Mouse (Mus musculus): ENCODE measurements around the gene St3gal4. TPM values are rescaled to one million over a fixed set of nuclear protein-coding genes. Genes with fewer than 3 reads are reported as not detected.

The St3gal4 gene
- polyA plus RNA-seq, 1 experiment from 2014 or later = 11.7 TPM

- no peak overlapping the region for H3K9ac ChIP-seq (ENCODE audit: low read depth, low read length)
- H3K4me2 ChIP-seq (ENCODE audit: low read length) = no peak overlapping the region
- DNase-seq (ENCODE audit: low spot score) = no peak
- WGBS = 73% methylated on average over 1 of the region's 1 CpGs
- no peak for TF ChIP-seq CTCF (IDR thresholded peaks at IDR 0.05; ENCODE audit: low read depth)
- H3K27me3 ChIP-seq (ENCODE audit: insufficient read depth, low read length) = no peaks in the 10 kb centered on the region
- ATAC-seq (replicated peaks; ENCODE audit: low FRiP score, low read depth) = no peak
- no peaks in the 10 kb centered on the region for H3K4me1 ChIP-seq (replicated peaks; ENCODE audit: insufficient read depth, low read length)
- H3K4me3 ChIP-seq (replicated peaks; ENCODE audit: low read depth, low read length) = no peak overlapping the region
- H3K9me3 ChIP-seq (replicated peaks; ENCODE audit: low read length) = no peaks in the 10 kb centered on the region
- no peaks in the 10 kb centered on the region for H3K36me3 ChIP-seq (ENCODE audit: insufficient read depth, low read length)
- H3K27ac ChIP-seq = no peak overlapping the region
Observed at GRCm38 (mm10) chr9:35145829-35146228, 26.8 kb upstream of the St3gal4 start.

GRCm38 (mm10) chr9:35145118-35145517 lies 26.1 kb upstream of the St3gal4 start:
- no peak overlapping the region for H3K4me3 ChIP-seq (replicated peaks; ENCODE audit: low read depth, low read length)
- H3K27me3 ChIP-seq (ENCODE audit: insufficient read depth, low read length) = no peaks in the 10 kb centered on the region
- 84% methylated on average over 9 of the region's 9 CpGs for WGBS
- ATAC-seq (replicated peaks; ENCODE audit: low FRiP score, low read depth) (0 out of 2 replicates have a peak, but pooled peaks have one; percentile 21), DNase-seq (ENCODE audit: low spot score) (no peak)
- no peak overlapping the region for H3K9ac ChIP-seq (ENCODE audit: low read depth, low read length)
- H3K4me2 ChIP-seq (ENCODE audit: low read length) = no peak overlapping the region
- no peaks in the 10 kb centered on the region for H3K36me3 ChIP-seq (ENCODE audit: insufficient read depth, low read length)
- TF ChIP-seq CTCF (IDR thresholded peaks at IDR 0.05; ENCODE audit: low read depth) = no peak
- no peaks in the 10 kb centered on the region for H3K4me1 ChIP-seq (replicated peaks; ENCODE audit: insufficient read depth, low read length)
- H3K27ac ChIP-seq = no peak overlapping the region
- H3K9me3 ChIP-seq (replicated peaks; ENCODE audit: low read length) = no peaks in the 10 kb centered on the region

- DNase-seq (ENCODE audit: low spot score) (no peak), ATAC-seq (replicated peaks; ENCODE audit: low FRiP score, low read depth) (no peak)
- Histone ChIP-seq H3K27ac (no peak overlapping the region), H3K9me3 (replicated peaks; ENCODE audit: low read length) (no peaks in the 10 kb centered on the region), H3K36me3 (ENCODE audit: insufficient read depth, low read length) (no peaks in the 10 kb centered on the region), H3K27me3 (ENCODE audit: insufficient read depth, low read length) (no peaks in the 10 kb centered on the region), H3K9ac (ENCODE audit: low read depth, low read length) (no peak overlapping the region), H3K4me3 (replicated peaks; ENCODE audit: low read depth, low read length) (no peak overlapping the region), H3K4me2 (ENCODE audit: low read length) (no peak overlapping the region), H3K4me1 (replicated peaks; ENCODE audit: insufficient read depth, low read length) (no peaks in the 10 kb centered on the region)
- TF ChIP-seq CTCF (IDR thresholded peaks at IDR 0.05; ENCODE audit: low read depth) = no peak
- 80% methylated on average over 2 of the region's 2 CpGs for WGBS
Observed at GRCm38 (mm10) chr9:35142221-35142620, 23.2 kb upstream of the St3gal4 start.

GRCm38 (mm10) chr9:35139231-35139744 lies 20.2 kb upstream of the St3gal4 start:
- H3K4me2 ChIP-seq (ENCODE audit: low read length) = no peak overlapping the region
- no peaks in the 10 kb centered on the region for H3K27me3 ChIP-seq (ENCODE audit: insufficient read depth, low read length)
- WGBS = 80% methylated on average over 5 of the region's 5 CpGs
- H3K27ac ChIP-seq = no peak overlapping the region
- no peak overlapping the region for H3K9ac ChIP-seq (ENCODE audit: low read depth, low read length)
- no peak overlapping the region for H3K4me3 ChIP-seq (replicated peaks; ENCODE audit: low read depth, low read length)
- no peak for TF ChIP-seq CTCF (IDR thresholded peaks at IDR 0.05; ENCODE audit: low read depth)
- no peak for ATAC-seq (replicated peaks; ENCODE audit: low FRiP score, low read depth)
- no peaks in the 10 kb centered on the region for H3K36me3 ChIP-seq (ENCODE audit: insufficient read depth, low read length)
- DNase-seq (ENCODE audit: low spot score) = no peak
- H3K4me1 ChIP-seq (replicated peaks; ENCODE audit: insufficient read depth, low read length) = no peaks in the 10 kb centered on the region
- H3K9me3 ChIP-seq (replicated peaks; ENCODE audit: low read length) = no peaks in the 10 kb centered on the region

- no peaks in the 10 kb centered on the region for H3K36me3 ChIP-seq (ENCODE audit: insufficient read depth, low read length)
- no peak overlapping the region for H3K4me3 ChIP-seq (replicated peaks; ENCODE audit: low read depth, low read length)
- no peaks in the 10 kb centered on the region for H3K27me3 ChIP-seq (ENCODE audit: insufficient read depth, low read length)
- H3K27ac ChIP-seq = no peak overlapping the region
- TF ChIP-seq CTCF (IDR thresholded peaks at IDR 0.05; ENCODE audit: low read depth) = no peak
- H3K4me1 ChIP-seq (replicated peaks; ENCODE audit: insufficient read depth, low read length) = no peaks in the 10 kb centered on the region
- H3K9me3 ChIP-seq (replicated peaks; ENCODE audit: low read length) = no peaks in the 10 kb centered on the region
- DNase-seq (ENCODE audit: low spot score) (no peak), ATAC-seq (replicated peaks; ENCODE audit: low FRiP score, low read depth) (peak; percentile 68)
- no peak overlapping the region for H3K4me2 ChIP-seq (ENCODE audit: low read length)
- H3K9ac ChIP-seq (ENCODE audit: low read depth, low read length) = no peak overlapping the region
- 62% methylated on average over 7 of the region's 7 CpGs for WGBS
Observed at GRCm38 (mm10) chr9:35138029-35138428, 19.0 kb upstream of the St3gal4 start.

- no peak overlapping the region for H3K4me3 ChIP-seq (replicated peaks; ENCODE audit: low read depth, low read length)
- H3K36me3 ChIP-seq (ENCODE audit: insufficient read depth, low read length) = no peaks in the 10 kb centered on the region
- H3K27ac ChIP-seq = no peak overlapping the region
- no peak for ATAC-seq (replicated peaks; ENCODE audit: low FRiP score, low read depth)
- no peaks in the 10 kb centered on the region for H3K27me3 ChIP-seq (ENCODE audit: insufficient read depth, low read length)
- H3K4me2 ChIP-seq (ENCODE audit: low read length) = no peak overlapping the region
- no peaks in the 10 kb centered on the region for H3K9me3 ChIP-seq (replicated peaks; ENCODE audit: low read length)
- no peak for TF ChIP-seq CTCF (IDR thresholded peaks at IDR 0.05; ENCODE audit: low read depth)
- H3K4me1 ChIP-seq (replicated peaks; ENCODE audit: insufficient read depth, low read length) = no peaks in the 10 kb centered on the region
- H3K9ac ChIP-seq (ENCODE audit: low read depth, low read length) = no peak overlapping the region
- 70% methylated on average over 6 of the region's 6 CpGs for WGBS
- no peak for DNase-seq (ENCODE audit: low spot score)
Observed at GRCm38 (mm10) chr9:35135575-35135974, 16.5 kb upstream of the St3gal4 start.

All from kidney, postnatal 0 days (tissue).